Mouse (Mus musculus) cerebellum, postnatal 25 days (tissue): ENCODE results near the gene Csrnp1.
A peak's percentile ranks its signal among the peaks of the same experiment; 100 is the strongest.

ENCODE experiments used
- DNase-seq, 2 experiments: peaks; one replicate each; pipeline ENCODE4 v3.0.0; 2021; ENCODE audit warnings: mixed read lengths in 2 of 2

The Csrnp1 gene

DNA sequence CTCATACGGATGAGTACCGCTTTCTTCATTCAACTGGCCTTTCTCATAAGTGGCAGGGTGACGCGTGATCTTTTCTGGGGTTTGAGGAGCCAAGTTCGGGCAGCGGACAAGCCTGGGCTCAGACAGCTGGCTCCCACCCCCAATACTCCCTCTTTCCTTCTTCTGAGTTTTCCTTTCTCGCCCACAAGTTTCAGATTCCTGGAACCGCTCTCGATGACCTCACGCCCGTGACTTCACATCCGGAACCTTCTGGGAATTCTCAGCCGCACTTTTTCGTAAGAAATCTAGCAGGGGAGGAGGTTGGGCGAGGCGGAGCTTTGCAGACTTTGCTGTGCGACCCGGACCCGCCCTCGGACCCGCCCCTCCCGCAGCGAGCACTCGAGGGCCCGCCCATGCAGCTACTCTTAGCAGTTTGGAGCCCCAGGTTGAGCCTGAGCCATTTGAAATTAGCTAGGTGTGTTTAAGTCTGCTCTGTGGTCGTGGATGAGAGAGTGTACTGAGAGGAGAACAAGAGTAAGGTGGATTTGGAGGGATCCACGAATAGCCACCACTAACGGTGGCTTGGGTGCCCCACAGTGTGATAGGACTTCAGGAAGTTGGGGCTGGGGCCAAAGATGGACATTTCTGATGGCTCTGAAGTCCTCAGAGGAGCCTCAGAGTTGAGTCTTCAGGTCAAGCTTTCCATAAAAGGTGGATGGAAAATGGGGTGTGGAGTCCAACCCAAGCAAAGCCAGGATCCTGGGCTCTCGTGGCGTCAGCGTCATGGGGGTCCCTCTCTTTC lies 17.7 kb upstream of the Csrnp1 start:
- peak in 1 of 2 experiments; percentile 53 for DNase-seq

DNA sequence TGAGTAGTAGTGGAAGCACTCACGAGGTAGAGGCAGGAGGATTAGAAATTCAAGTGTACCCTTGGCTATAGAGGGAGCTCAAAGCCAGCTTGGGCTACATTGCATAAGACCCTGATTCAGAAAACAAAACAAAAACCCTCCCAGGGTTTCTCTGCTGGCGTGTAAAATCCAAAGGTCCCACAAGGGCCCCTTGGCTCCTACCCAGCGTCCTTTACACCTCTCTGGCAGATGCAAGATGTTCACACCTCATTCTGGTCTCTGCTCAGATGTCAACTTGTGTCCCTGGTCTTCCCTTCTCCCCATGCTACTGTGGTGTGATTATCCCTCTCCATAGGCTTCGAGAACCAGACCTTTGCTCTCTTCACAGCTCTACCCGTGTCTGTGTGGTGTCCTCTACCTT lies 16.3 kb upstream of the Csrnp1 start:
- DNase-seq: no peak

DNA sequence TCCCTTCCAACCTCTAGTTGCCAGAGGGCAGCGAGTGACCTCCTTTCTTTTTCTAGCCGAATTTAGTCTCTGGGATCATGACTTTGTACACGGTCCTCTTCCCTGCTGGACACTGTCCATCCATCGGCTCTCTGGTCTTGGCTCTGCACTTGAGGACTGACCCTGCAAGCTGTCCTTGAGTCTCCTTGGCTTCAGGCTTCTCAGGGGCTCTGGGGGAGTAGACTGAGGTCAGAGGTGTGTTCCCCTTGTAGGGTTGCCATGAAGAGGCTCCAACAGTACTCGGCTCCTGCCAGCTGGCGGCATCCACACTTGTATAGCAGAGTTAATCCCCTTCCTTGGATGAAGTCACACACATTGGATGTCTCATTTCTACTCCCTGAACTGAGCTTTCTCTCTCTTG lies 15.2 kb upstream of the Csrnp1 start:
- DNase-seq: no peak

DNA sequence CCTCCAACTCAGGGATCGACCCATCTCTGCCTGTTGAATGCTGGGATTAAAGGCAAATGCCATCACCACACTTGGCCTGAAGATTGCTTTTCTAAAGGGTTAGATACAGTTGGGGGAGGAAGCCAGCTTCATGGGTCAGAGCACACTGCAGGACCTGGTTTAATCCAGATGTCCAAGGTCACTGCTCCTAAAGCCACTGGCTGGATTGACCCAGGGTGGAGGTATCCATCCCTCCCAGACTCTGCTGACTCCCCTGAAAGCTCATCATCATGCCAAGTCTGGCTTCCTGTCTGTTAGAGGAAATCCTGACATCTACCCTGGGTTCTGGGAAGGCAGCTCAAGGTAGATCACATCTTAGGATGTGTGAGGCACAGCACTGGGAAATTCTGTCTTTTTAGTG lies 14.3 kb upstream of the Csrnp1 start:
- no peak for DNase-seq

DNA sequence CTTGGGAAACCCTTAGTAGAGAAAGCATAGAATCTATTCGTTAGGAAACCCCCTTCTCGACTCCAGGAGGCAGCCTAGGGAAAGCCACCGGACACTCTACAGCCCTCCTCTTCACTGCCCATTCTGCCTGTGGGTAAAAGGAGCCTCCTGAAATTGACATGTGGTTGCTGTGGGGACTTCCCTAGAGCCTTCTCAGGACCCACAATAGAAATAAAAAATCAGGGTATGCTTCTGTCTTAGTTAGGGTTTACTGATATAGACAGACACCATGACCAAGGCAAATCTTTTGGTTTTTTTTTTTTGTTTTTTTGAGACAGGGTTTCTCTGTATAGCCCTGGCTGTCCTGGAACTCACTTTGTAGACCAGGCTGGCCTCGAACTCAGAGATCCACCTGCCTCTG lies 11.6 kb upstream of the Csrnp1 start:
- no peak for DNase-seq

DNA sequence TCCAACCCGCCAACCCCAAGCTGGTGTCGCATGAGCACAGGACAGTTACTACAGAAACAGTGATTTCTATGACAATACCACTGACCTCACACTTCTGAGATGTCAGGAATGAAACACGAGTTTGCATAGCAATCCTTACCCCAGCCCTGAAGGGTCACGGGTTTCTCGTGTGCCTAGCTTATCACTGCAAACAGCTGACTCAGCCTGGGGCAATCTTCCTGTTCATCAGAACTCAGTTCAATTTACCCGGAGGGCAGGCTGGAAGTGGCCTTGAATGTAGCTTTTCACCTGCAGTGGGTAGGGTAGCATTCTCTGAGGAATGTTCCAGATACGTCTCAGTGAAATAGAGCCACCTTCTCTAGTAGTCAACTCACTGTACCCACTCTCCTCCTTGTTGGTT lies 9.7 kb upstream of the Csrnp1 start:
- no peak for DNase-seq

DNA sequence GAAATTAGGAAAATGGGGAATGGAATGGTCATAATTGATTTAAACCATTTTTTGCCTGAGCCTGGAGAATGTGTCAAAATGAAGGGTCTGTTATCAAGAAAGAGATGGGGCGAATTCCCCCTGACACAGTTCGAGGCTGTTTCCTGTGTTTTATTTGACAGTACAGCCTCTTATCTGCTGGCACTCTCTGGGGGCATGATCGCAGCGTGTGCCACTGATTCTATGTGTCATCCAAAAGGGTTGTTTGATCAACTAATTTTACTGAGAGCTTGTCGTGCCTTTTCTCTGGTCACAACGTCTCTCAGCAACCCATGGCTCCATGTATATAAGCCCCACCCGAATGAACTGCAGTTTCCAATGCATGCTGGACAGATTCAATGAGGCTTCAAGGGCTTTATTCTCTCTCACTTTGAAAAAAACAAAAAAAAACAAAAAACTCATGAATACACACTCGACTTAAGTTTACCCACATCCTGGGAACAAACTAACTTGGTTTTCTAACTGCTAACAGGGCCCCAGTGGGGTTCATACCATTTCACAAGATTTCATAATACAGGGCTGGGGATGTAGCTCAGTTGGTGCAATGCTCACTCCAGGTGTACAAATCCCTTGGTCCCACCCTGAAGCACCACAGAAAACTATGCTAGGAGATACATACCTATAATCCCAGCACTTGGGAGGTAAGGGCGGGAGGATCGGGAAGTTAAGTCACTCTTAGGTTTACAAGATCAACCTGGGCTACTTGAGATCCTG lies 8.8 kb upstream of the Csrnp1 start:
- DNase-seq: no peak

DNA sequence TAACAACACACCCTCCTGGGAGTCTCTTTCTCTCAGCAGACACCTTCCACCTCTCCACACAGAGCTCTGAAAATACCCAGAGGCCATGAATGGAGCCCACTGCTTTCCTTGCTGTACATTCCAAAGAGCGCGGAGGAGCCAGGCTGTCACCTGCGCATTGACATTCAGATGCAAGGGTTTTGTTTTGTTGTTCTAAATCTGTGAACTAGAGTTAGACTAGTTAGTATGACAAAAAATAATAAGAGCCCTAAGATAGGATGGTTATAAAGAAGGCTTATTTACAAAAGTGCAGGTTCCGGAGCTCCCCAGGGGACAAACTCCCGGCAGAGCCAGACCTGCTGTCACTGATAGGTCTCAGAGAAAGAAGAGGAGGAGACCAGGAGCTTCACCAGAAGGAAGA lies 6.9 kb upstream of the Csrnp1 start:
- no peak for DNase-seq

DNA sequence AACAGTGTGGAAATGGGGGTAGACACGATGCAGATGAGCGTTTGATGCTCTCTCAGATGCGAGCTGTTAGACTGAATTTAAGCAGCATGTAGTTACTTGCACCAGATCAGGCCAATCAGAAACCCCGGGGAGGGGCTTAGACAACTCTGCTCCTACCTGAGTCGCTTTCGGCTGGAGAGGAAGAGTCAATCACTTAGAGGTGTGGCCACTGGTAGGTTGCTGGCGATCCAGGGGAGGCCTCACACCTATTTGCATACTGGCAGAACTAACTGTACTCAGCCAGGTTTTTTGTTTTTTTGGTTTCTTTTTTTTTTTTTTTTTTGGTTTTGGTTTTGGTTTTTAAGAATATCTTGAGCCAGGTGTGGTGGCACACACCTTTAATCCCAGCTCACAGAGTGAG lies 3.8 kb upstream of the Csrnp1 start:
- no peak for DNase-seq

DNA sequence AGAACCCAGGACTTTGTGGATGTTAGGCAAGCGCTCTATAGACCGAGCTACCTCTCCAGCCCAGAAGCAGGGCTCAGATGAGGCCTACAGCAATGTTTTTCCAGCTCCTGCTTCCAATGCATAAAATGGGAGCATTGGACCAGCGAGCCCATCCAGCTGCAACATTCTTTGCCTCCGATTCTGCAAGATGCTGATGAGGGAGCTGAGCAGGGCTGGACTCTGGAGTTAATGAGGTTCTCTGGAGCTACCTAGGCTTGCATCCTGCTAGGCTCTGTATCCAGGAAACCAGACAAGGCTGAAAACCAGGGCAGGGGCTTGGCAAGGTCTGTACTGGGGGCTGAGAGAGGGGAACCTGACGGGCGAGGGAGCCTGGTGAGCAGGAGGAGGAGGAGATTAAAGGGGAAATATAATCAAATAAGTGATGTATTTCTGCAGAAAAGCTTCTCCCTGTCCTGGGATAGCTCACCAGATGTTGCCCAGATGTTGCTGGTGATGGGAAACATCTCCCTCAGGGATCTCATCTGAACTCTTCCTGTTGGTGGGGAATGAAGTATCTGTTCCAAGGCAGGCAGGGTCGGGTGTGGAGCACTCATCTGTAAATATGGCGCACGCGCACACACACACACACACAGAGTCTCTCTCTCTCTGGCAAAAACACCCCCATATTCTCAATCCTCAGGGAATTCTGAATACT lies 1.6 kb upstream of the Csrnp1 start:
- no peak for DNase-seq

DNA sequence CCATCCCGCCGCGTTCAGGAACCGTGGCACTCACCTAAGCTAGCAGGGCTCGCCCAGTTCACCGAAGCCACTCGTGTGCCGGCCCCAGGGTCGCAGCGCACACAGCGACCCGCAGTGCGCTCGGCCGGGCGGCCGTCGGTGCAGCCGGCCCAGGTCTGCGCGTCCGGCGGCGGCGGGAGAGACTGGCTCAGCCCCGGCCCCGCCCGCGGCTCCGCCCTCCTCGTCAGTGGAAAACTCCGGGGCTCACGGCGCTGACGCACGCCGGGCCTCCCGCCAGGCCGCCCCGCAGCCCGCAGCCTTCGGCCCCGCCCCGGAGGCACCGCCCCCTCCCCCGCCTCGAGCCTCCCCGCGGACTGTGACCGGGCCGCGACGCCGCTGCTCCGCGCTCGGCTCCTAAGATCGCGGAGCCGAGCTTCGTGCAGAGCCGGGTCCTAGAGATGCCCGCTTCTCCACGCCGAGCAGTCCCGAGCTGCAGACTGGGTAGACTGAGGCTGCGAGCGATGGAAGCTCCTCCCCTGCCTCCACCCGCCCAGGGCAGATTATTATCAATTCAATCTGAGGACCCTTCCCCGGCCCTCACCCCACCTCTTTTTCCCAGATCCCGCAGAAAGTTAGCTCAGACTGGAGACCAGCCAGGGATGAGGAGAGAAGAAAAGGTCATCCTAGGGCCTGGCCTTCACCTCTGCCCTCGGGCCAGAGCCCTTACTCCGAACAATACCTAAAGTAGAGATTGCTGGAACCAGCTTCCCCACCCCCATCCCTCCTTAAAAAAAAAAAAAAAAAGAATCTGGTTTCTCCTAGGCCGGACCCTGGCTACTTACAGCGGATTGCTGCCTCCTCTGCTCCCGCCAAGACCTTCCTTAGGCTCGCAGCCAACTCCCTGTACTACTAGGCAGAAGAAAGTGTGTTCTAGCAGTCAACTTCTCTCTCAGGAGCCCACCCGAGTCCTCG lies 598 bp downstream of the Csrnp1 start:
- peak; percentile 86 to 94 for DNase-seq

DNA sequence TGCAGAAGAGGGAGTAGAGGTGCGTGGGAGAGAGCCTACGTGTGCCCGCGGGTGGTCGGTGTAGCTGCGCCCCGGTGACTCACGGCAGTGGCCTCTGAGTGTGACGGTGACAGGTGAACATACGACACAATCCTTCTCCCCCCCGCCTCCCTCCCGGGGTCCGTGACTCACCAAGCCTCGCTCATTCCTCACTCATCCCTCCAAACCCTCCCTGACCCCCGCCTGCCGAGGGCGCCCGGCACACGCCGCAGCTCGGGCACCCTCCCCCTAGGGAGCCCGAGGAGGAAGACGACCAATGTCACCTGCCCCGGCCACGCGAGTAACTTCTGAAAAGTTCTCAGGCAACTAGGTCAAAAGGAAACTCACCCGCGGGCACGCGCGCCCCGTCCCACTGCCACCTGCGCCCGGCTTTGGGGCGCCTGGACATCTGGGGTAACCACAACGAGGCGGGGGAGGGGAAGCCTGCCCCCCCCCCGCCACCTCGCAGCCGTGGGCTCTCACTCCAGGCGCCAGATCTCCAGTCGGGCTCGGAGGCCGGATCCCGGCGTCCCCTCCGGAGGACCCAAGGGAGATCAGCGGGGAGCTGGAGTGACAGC lies 1.4 kb downstream of the Csrnp1 start:
- DNase-seq: peak; percentile 43 to 60

DNA sequence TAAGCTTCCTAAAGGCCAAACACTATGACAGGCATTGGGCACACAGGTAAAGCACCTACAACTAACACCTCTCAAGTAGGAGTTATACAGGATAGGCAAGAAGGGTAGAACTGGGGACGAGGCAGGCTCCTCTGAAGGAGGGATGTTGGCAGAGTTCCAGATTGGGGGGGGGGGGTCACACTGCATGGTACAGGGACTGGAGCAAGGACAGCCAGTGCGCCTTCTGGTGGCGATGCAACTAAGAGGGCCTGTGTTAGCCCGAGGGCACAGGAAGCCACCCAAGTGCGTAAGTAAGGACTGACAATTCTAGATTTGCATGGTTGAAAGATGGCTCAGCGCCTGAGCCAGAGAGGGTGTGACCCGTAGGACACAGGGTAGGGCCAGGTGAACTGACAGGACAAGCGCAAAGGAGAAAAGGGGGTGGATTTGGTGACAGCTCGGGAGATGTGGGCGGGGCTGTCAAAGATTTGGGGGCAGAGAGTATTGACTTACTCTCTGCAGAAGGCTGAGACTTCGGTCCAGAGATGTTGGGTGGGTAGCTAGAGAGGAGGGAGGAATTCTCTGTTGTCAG lies 2.1 kb downstream of the Csrnp1 start:
- peak; percentile 52 to 72 for DNase-seq

DNA sequence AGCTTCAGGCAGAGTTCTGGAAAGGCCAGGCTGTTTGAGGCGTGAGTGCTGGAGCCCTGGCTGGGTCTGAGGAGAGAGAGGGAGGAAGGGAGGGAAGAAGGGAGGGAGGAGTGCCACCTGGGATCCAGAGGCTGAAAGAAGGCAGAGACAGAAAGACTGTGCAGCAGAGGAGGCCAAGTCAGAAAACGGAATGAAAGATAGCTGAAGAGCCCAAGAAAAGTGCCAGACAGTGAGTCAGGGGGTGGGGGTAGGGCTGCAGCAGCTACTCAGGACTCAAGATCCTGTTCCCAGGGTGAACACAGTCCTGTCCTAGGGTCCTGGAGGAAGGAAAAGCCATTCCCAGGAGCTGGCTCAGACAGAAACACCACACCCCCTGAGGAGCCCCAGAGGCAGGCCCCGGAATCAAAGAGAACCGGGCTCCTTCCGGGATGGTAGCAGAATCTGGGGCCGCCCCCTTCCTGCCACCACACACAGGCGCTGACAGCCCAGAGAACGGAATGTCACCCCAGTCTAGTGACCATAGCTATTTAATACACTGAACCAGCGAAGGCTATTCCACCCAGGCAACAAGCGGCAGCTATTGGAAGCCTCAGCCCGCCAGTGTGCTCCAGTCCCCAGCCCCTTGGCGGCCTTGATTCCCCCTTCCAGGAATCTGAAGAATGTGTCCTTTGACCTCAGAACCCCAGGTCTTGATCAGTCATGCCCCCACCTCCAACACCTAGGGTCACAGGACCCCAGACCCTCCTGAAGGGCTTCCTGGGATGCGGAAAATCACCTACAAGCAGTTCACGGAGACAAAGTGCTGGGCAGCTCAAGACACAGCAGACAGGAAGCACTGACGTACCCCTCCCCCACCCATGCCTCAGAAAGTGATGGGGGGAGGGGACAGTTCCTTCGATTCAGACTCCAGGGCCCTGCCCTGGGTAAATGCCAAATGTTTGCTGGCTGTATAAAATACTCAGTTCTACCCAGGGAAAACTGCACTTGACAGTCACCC lies 3.0 kb downstream of the Csrnp1 start:
- peak; percentile 32 to 45 for DNase-seq

DNA sequence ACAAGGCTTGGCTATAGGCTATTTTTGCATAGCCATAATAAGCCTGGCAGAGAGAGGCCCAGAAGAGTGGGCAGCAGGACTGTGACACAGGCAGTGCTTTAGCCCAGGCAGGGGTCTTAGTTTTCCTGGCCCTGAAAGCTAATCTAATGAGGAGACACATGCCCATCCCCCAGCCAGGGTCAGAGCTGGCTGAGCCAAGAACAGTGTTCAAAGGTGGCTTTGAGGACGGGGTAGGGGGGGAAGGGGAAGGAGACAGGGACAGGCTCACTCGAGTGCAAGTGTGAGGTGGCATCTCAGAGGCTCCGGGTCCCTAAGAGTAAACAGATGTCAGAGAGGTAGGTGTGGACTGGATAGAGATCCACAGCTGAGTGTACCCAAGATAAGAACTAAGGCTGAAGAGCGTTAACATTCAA lies 3.7 kb downstream of the Csrnp1 start:
- peak in 1 of 2 experiments; percentile 16 for DNase-seq

DNA sequence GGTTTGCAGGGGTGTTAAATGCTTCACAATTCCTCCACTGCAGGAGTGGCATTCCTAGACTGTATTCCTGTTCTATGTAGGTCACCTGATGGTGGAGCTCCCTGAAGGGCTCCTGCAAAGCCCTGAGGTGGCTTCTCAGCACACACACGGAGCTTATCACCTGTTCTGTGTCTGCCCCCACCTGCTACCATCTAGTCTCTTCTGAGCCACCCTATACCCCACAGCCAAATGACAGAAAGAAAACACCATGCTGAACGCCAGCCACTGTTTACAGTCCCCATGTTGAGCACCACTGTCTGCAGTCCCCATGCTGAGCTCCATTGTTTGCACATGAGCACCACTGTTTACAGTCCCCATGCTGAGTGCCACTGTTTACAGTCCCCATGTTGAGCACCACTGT lies 4.7 kb downstream of the Csrnp1 start:
- DNase-seq: peak in 1 of 2 experiments; percentile 47

DNA sequence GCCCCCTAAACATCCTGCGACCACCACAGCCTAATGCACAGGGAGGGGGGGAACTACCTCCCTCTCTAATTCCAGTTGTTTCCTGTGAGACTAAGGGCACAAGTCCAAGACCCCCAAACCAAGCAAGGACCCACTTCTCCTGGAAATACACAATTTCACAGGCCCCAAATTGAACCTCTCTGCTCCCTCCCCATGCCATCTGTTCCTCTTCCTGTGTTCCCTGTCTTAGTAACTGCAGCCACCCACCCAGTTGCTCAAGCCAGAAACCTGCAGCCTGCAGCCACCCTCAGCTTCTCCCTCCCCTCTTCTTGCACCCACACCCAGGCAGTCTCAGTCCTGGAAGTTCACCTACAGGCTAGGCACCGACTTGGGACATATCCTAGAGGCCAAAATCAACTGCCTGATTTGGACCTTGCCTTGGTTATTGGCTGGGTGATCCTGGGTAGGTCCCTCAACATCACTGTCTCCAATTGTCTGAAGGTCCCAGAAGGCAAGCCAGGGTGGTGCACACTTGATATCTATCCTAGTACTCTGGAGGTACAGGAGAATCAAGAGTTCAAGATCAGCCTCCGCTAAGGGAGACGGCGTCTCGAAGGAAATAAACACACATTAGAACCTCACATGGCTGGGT lies 5.5 kb downstream of the Csrnp1 start:
- DNase-seq: peak; percentile 52 to 57

DNA sequence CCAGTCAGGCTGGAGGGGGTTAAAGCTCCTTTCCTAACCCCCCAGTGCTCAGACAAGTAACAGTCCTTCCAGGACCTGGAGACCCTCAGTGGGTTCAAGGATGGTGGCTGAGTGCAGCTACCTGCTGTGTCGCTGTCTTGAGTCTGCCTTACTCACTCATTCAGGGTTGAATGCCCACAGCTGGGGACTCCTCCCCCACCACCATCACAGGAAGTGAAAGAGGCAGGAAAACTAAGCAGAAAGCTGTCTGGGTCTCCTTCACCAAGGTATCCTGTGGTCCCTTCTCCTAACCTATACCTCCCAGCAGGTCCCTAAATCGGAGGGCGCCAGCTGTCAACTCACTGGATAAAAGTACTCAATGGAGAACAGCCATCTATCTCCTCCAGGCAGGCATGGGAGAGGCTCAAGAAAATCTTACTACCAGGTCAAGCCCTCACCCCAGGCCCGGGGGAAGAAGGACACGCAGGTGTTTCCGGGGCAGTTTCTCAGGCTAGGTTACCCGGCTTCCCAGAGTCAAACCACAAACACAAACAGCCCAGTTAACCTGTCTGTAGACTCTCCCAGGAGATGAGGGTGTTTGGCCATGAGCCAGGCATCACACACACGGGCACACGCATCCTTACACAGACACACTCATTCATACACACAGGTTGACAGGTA lies 6.2 kb downstream of the Csrnp1 start:
- DNase-seq: peak; percentile 40 to 51

DNA sequence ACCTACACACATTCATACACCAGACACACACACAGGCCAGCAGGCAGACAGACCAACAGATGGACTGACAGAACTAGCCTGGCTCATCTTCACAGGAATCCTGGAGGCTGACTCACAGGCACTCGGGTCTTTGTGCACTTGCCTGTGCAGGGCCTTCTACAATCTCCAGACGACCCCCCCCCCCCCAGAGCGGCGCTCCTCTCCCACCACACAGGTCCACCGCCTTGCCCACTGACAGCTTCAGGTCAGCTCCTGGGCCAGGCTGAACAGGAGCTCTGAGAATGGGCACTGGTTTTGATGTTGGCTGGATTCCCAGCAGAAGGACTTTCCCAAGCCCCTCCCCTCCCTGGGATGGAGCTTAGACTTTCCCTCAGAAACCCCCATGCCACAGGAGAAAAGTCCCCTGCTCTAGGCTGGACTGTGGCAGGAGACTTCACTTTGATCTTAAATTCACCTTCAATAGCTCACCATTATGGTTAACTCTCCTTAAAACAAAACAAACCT lies 6.8 kb downstream of the Csrnp1 start:
- peak; percentile 35 to 46 for DNase-seq
